Comparison of ENCODE assay signal across 9 mouse cellular contexts in genomic region chr9:13323612-13324011, GRCm38 (mm10). TPM values are rescaled to one million over a fixed set of nuclear protein-coding genes. Genes with fewer than 3 reads are reported as not detected.
DNase-seq lines count a peak whose midpoint lies in the region; ATAC-seq lines count a peak whose summit lies in the region.
"Had no signal": no experiment of that assay in that cellular context is flagged by ENCODE, and none has a peak within 500 bp of the region (broad histone marks: within the 10 kb centered on the region; RNA-seq: fewer than 3 reads in every experiment).

No protein-coding gene starts in this region.

- H3K4me2 ChIP-seq in forebrain, embryonic 12.5 days: no peak overlapping the region
- H3K4me2 ChIP-seq in forebrain, embryonic 16.5 days (ENCODE audit: low read length): no peak overlapping the region
- H3K4me2 ChIP-seq in heart, embryonic 14.5 days (ENCODE audit: low read length): peak overlapping the region; percentile 19; the same call in 1 of the 2 replicates
- H3K4me2 ChIP-seq: neural tube, embryonic 12.5 days had no signal

- DNase-seq in CD4-positive, CD25-positive, alpha-beta regulatory T cell, adult 2 months (ENCODE audit: low read depth, low spot score): peak; percentile 55
- DNase-seq in MN1 (ENCODE audit: low spot score): no peak
- DNase-seq in cerebellum, adult 11-12 months: no peak
- DNase-seq in left cerebral cortex, postnatal 14 days (ENCODE audit: low spot score in 2 of 2): no peak

- H3K4me1 ChIP-seq in forebrain, embryonic 12.5 days: peaks cover 11% of the 10 kb centered on the region
- H3K4me1 ChIP-seq in forebrain, embryonic 16.5 days (replicated peaks; ENCODE audit: control insufficient read depth, insufficient read depth, low read length): no peaks in the 10 kb centered on the region
- peaks cover 12 to 29% of the 10 kb centered on the region in 2 experiments for H3K4me1 ChIP-seq in heart, embryonic 14.5 days (ENCODE audit: control insufficient read depth in 2 of 2, insufficient read depth in 2 of 2, low read length in 2 of 2)

- ATAC-seq in forebrain, embryonic 12.5 days (ENCODE audit: low FRiP score): no peak
- no peak for ATAC-seq in forebrain, embryonic 16.5 days
- ATAC-seq in heart, embryonic 14.5 days (ENCODE audit: insufficient number of reproducible peaks, insufficient read depth, low FRiP score, low read depth): no peak
- ATAC-seq in megakaryocyte progenitor cell, adult 5-6 weeks (replicated peaks; ENCODE audit: poor library complexity): peak; percentile 93

- H3K36me3 ChIP-seq in forebrain, embryonic 12.5 days (replicated peaks): no peaks in the 10 kb centered on the region
- no peaks in the 10 kb centered on the region for H3K36me3 ChIP-seq in forebrain, embryonic 16.5 days (ENCODE audit: control insufficient read depth, insufficient read depth)
- no peaks in the 10 kb centered on the region for H3K36me3 ChIP-seq in heart, embryonic 14.5 days (ENCODE audit: control insufficient read depth, insufficient read depth, low read length)
- H3K36me3 ChIP-seq: neural tube, embryonic 12.5 days had no signal

- intact Hi-C loops in left cerebral cortex, postnatal 14 days (cut with DNase I): no loop called here

- H3K9ac ChIP-seq in forebrain, embryonic 12.5 days: no peak overlapping the region
- no peak overlapping the region for H3K9ac ChIP-seq in forebrain, embryonic 16.5 days (replicated peaks; ENCODE audit: low read depth, low read length)
- H3K9ac ChIP-seq in heart, embryonic 14.5 days (ENCODE audit: low read length): no peak overlapping the region
- H3K9ac ChIP-seq: neural tube, embryonic 12.5 days had no signal

- no peaks in the 10 kb centered on the region for H3K9me3 ChIP-seq in forebrain, embryonic 12.5 days
- no peaks in the 10 kb centered on the region for H3K9me3 ChIP-seq in forebrain, embryonic 16.5 days (ENCODE audit: control insufficient read depth, low read length)
- H3K9me3 ChIP-seq in heart, embryonic 14.5 days (ENCODE audit: control insufficient read depth, low read length): no peaks in the 10 kb centered on the region
- H3K9me3 ChIP-seq: neural tube, embryonic 12.5 days had no signal

- no peaks in the 10 kb centered on the region for H3K27me3 ChIP-seq in forebrain, embryonic 12.5 days
- H3K27me3 ChIP-seq in forebrain, embryonic 16.5 days (replicated peaks; ENCODE audit: control insufficient read depth, insufficient read depth, low read length): no peaks in the 10 kb centered on the region
- no peaks in the 10 kb centered on the region for H3K27me3 ChIP-seq in heart, embryonic 14.5 days (ENCODE audit: control insufficient read depth, insufficient read depth, low read length)
- H3K27me3 ChIP-seq: neural tube, embryonic 12.5 days had no signal

- 32% methylated on average over 1 of the region's 1 CpGs for WGBS in forebrain, embryonic 12.5 days
- 26% methylated on average over 1 of the region's 1 CpGs for WGBS in forebrain, embryonic 16.5 days
- 14% methylated on average over 1 of the region's 1 CpGs for WGBS in heart, embryonic 14.5 days

- no peak overlapping the region for H3K4me3 ChIP-seq in forebrain, embryonic 12.5 days (replicated peaks)
- H3K4me3 ChIP-seq in forebrain, embryonic 16.5 days (replicated peaks; ENCODE audit: low read length): no peak overlapping the region
- no peak overlapping the region for H3K4me3 ChIP-seq in heart, embryonic 14.5 days (ENCODE audit: control insufficient read depth in 1 of 2, insufficient read depth in 1 of 2, low read depth in 1 of 2, low read length in 2 of 2)
- H3K4me3 ChIP-seq: neural tube, embryonic 12.5 days had no signal

- 0 out of 2 replicates have a peak overlapping the region, but pooled peaks have one; percentile 46 for H3K27ac ChIP-seq in forebrain, embryonic 12.5 days
- no peak overlapping the region for H3K27ac ChIP-seq in forebrain, embryonic 16.5 days (ENCODE audit: low read length)
- H3K27ac ChIP-seq in heart, embryonic 14.5 days (replicated peaks in 1 of 2; ENCODE audit: control insufficient read depth in 1 of 2, insufficient read depth in 1 of 2, low read depth in 2 of 2, low read length in 2 of 2): peak overlapping the region; percentile 72 to 78
- H3K27ac ChIP-seq: neural tube, embryonic 12.5 days had no signal

RNA-seq across cellular contexts. Expression of gene Maml2, which starts 25.9 kb away (rescaled TPM):
- 10.4 and 11.8 TPM in 2 replicates for polyA plus RNA-seq in forebrain, embryonic 12.5 days (2016; fragmentation: Nextera tagmentation; extraction: Ambion mirVana)
- 9.0 and 10.5 TPM in 2 replicates for polyA plus RNA-seq in forebrain, embryonic 16.5 days (2015; fragmentation: Nextera tagmentation; extraction: Ambion mirVana)
- polyA plus RNA-seq in heart, embryonic 14.5 days (2014; fragmentation: Nextera tagmentation; extraction: Ambion mirVana): 9.8 and 10.5 TPM in 2 replicates
- 1.1 and 2.9 TPM in 2 replicates for total RNA-seq in megakaryocyte progenitor cell, adult 5-6 weeks (2015)
- 0.46 and 0.71 TPM in 2 replicates for total RNA-seq in megakaryocyte progenitor cell, adult 5-6 weeks (2017)
- total RNA-seq in left cerebral cortex, postnatal 14 days (2021): 1 to 10 TPM; 6.6 to 7.1 TPM
